Mouse (Mus musculus): ENCODE measurements around the gene Cyp1b1. TPM values are rescaled to one million over a fixed set of nuclear protein-coding genes. Genes with fewer than 3 reads are reported as not detected.

The Cyp1b1 gene
- polyA plus RNA-seq, 1 experiment from 2014 or later: 6.1 TPM

DNA sequence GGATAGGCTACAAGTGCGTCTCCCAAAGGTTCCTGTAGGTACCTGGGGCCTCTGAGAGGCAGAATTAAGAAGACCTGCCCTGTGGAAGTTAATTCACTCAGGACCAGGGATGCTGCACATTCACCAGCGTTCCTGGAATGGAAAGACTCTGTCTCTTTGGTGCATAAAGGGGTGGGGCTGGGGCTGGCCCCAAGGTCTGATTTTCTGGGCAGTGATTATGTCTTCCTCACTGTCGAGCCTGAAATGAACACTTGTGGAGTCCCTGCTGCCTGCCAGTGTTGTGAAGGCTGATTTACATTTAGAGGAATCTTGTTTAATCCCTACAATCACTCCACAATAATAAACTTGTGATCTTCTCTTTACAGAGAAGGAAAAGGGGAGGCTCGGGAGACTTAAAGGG lies 18.2 kb upstream of the Cyp1b1 start:
- Histone ChIP-seq H3K4me3 (no peak overlapping the region), H3K27me3 (ENCODE audit: insufficient read depth, poor library complexity, severe bottlenecking) (no peaks in the 10 kb centered on the region), H3K27ac (peak overlapping the region; percentile 19; the same call in 1 of the 2 replicates), H3K36me3 (no peaks in the 10 kb centered on the region), H3K9me3 (no peaks in the 10 kb centered on the region), H3K4me1 (peaks cover 40% of the 10 kb centered on the region)
- no peak for DNase-seq (ENCODE audit: low spot score)
- WGBS: 59% methylated on average over 4 of the region's 4 CpGs

DNA sequence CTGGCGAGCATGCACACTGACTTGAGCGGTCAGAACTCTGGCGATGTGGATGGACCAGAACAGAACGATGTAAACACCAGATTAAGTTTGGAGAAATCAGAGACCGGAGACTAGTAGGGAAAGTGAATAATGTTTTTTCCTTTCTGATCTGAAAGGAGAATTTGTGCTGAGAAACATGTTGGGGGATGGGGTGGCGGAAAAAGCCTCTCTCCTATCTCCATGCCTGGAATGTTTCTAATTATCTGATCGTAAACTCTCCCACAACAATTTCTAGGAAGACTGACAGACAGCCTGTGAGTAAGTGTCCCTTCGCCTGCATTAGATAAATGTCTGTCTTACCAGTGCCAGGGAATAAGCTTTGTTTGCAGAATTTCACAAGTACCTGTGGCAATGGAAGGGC lies 16.1 kb upstream of the Cyp1b1 start:
- Histone ChIP-seq H3K36me3 (no peaks in the 10 kb centered on the region), H3K27me3 (ENCODE audit: insufficient read depth, poor library complexity, severe bottlenecking) (no peaks in the 10 kb centered on the region), H3K27ac (peak overlapping the region; percentile 62), H3K4me1 (peaks cover 44% of the 10 kb centered on the region), H3K9me3 (no peaks in the 10 kb centered on the region), H3K4me3 (peak overlapping the region; percentile 32)
- no peak for DNase-seq (ENCODE audit: low spot score)
- 24% methylated on average over 8 of the region's 8 CpGs for WGBS

DNA sequence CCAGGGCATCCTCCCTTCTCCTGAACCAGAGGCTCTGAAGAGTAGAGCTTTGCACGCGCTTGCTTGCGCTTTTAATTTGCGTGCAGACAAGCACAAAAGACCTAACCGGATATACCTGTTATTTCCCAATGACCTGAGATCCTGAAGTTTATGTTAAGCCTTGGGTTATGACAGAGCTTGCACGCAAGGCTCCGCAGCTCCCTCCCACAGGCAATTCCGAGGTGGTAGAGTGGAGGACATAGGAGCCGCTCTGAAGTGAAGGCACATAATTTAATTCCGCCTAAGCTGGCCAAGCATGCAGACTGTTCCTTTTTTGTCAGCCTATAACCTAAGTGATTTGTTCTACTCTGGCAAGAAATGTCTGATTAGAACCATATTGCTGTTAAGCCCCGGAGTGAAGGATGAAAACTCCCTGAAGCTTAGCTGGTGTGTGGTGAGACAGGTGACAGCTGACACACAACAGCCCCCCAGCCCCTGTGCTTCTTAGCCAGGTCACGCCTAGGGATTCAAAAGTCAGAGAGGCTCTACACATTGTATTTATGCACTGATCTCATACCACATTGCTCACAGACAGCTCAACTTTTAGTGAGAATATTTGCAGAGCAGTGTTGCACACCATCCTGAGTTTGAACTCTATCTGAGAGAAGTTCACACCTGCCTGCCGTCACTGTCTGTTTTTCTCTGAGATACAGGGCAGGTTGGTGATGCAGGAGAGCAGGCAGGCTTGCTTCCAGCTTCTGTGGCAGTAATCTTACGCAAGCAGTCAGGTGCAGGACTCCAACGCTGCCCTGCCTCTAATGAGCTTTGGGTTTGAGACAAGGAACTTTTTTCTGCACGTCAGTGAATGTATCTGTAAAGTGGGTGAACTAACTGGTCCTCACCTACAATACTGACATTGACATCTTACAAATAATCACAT lies 14.0 kb upstream of the Cyp1b1 start:
- peak overlapping the region; percentile 46 for H3K4me3 ChIP-seq
- peaks cover 44% of the 10 kb centered on the region for H3K4me1 ChIP-seq
- 25% methylated on average over 16 of the region's 16 CpGs for WGBS
- H3K36me3 ChIP-seq: no peaks in the 10 kb centered on the region
- H3K9me3 ChIP-seq: no peaks in the 10 kb centered on the region
- H3K27ac ChIP-seq: peak overlapping the region; percentile 49
- no peak for DNase-seq (ENCODE audit: low spot score)
- H3K27me3 ChIP-seq (ENCODE audit: insufficient read depth, poor library complexity, severe bottlenecking): no peaks in the 10 kb centered on the region

DNA sequence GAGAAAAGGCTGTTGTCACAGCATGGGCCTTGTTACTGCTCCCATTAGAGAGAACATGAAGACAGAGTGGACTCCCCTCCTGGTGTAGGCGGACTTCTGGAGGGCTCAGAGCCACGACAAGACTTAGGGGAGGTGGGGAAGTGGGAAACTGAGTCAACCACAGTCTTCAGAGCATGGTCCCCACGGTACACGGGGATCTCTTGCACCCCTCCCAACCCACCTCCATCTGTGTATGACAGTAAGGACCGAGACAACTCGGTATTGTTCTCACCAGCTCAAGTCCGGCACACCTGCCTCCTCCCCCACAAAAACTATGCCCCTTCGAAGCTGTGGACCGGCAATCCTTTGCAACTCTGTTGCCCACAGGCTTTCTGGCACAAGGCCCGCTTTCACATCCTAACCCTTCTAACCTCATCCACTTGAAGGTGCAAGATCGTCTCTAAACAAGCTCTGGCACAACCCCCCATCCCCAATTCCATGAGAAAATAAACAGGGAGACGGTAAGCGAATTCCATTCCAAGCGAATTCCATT lies 13.3 kb upstream of the Cyp1b1 start:
- Histone ChIP-seq H3K4me1 (peaks cover 44% of the 10 kb centered on the region), H3K9me3 (no peaks in the 10 kb centered on the region), H3K27me3 (ENCODE audit: insufficient read depth, poor library complexity, severe bottlenecking) (no peaks in the 10 kb centered on the region), H3K27ac (peak overlapping the region; percentile 49), H3K4me3 (peak overlapping the region; percentile 46), H3K36me3 (no peaks in the 10 kb centered on the region)
- 29% methylated on average over 14 of the region's 14 CpGs for WGBS
- peak; percentile 61 for DNase-seq (ENCODE audit: low spot score)

DNA sequence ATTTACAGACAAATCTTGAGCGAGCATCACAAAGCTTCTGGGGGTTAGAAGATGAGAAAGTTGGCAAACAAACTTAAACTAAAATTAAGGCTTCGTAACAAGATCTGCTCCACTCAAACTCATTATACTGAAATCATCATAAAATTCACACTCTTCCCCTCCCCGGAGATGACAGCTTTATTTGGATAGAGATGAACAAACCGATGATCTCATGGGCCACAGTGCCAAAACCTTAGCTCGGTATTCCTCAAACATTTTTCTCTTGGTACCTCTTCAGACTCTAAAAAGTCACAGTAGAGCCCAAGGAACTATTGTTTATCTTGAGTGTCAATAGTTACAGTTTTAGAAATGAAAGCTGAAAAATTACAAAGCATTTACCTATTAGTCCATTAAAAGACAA lies 11.8 kb upstream of the Cyp1b1 start:
- Histone ChIP-seq H3K36me3 (no peaks in the 10 kb centered on the region), H3K4me1 (peaks cover 35% of the 10 kb centered on the region), H3K27me3 (ENCODE audit: insufficient read depth, poor library complexity, severe bottlenecking) (no peaks in the 10 kb centered on the region), H3K4me3 (no peak overlapping the region), H3K27ac (no peak overlapping the region), H3K9me3 (no peaks in the 10 kb centered on the region)
- 85% methylated on average over 5 of the region's 5 CpGs for WGBS
- DNase-seq (ENCODE audit: low spot score): no peak

DNA sequence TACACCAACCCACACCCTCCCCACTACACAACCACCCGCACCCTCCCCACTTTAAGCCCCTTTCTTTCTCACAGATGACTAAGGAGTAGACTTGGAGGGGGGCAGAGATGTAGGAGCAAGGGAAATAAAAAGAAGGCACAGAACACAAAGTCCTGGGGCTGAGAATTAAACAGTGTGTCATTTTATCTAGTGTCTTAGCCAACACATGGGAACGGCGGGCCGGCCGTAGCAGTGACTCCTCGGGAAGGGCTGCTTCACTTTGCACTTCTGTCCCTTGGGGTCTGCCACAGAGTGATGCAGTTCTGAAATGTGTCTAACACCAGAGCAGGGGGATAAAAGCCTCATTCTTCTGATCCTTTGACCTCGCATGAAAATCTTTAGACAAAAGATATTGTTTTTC lies 5.8 kb upstream of the Cyp1b1 start:
- WGBS: 72% methylated on average over 7 of the region's 7 CpGs
- Histone ChIP-seq H3K4me1 (peaks cover 4% of the 10 kb centered on the region; the same call in 1 of the 2 replicates), H3K4me3 (no peak overlapping the region), H3K27me3 (ENCODE audit: insufficient read depth, poor library complexity, severe bottlenecking) (peaks cover 28% of the 10 kb centered on the region), H3K36me3 (no peaks in the 10 kb centered on the region), H3K9me3 (no peaks in the 10 kb centered on the region), H3K27ac (no peak overlapping the region)
- DNase-seq (ENCODE audit: low spot score): no peak

DNA sequence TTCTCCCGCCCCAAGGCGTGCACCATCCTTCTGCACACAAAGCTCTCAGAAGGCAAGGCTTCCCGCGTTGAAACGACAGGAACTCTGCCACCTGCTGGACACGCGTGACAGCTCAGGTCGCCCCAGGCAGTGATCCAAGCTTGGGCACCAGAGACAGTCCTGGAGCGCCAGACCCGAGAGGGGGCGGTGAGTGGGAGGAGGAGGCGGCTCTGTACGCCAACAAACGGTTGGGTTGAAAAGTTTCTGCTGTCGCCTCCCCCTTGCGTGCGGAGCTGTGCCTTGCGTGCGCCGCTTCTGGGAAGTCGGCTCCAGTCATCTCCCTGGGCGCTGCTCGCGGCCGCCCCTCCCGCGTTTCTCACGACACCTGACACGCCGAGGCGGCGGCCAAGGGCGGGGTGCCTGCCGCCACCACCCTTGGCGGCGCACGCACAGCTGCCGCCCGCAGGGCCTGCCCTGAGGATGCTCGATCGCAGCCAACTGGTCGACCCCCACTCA lies 835 bp upstream of the Cyp1b1 start:
- Histone ChIP-seq H3K4me1 (peaks cover 32% of the 10 kb centered on the region), H3K4me3 (peak overlapping the region; percentile 65), H3K9me3 (no peaks in the 10 kb centered on the region), H3K27ac (peak overlapping the region; percentile 77), H3K36me3 (no peaks in the 10 kb centered on the region), H3K27me3 (ENCODE audit: insufficient read depth, poor library complexity, severe bottlenecking) (peaks cover 76% of the 10 kb centered on the region)
- DNase-seq (ENCODE audit: low spot score): peak; percentile 93
- WGBS: under 1% methylated on average over 42 of the region's 42 CpGs

DNA sequence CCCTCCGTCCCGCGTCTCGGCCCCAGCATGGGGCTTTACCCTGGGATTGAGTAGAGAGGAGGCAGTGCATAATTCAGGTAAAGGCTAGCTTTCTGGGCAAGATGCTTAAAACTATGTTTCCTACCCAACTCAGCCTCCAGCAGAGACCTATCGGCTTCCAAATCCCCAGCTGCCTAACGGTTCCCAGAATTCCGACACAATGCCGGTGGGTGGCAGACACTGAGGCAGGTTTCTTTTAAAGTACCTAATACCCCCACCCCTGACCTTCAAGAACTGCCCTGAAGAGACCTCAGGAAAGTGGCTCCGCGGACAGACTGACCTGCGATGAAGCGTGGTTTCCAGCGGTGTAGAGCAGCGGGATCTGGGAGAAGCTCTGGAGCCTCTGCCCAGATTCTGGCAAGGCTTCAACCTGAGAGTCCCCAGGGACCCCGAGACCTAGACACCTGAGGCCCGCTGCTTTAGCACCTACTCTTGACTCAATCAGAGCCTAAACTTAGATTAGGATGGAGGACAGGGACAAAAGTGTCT lies 429 bp downstream of the Cyp1b1 start:
- peak overlapping the region; percentile 73; the same call in 1 of the 2 replicates for H3K27ac ChIP-seq
- H3K27me3 ChIP-seq (ENCODE audit: insufficient read depth, poor library complexity, severe bottlenecking): peaks cover 87% of the 10 kb centered on the region

DNA sequence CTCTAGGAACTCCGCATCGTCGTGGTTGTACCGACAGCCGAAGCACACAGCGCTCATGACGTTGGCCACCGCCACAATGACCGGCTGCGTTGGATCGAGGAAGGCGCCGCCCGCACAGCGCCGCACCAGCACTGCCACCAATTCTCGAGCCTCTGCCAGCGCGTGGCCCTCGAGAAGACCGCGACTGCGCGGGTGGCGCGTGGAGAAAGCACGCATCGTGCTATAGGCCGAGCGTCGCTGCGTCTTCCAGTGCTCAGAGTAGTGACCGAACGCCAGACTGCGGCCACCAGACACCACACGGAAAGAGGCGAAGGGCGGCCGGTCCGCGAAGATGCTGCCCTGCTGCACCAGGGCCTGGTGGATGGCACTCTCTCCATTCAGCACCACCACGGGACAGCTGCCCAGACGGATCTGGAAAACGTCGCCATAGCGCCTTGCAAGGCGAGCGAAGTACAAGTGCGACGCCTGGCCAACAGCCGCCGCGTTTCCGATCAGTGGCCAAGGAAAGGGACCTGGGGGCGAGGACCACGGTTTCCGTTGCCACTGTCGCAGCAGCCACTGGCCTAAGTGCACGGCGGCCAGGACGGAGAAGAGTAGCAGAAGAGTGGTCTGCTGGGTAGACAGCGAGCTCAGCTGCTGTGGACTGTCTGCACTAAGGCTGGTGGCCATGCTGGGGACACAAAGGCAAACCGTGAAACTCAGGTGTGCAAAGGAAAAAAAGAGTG lies 1.1 kb downstream of the Cyp1b1 start:
- under 1% methylated on average over 63 of the region's 63 CpGs for WGBS

More for the DNA sequence above, 429 bp downstream of the Cyp1b1 start:
- H3K4me1 ChIP-seq: peaks cover 37% of the 10 kb centered on the region
- H3K4me3 ChIP-seq: peak overlapping the region; percentile 65
- H3K9me3 ChIP-seq: no peaks in the 10 kb centered on the region
- WGBS: under 1% methylated on average over 16 of the region's 16 CpGs
- DNase-seq (ENCODE audit: low spot score): no peak
- no peaks in the 10 kb centered on the region for H3K36me3 ChIP-seq

DNA sequence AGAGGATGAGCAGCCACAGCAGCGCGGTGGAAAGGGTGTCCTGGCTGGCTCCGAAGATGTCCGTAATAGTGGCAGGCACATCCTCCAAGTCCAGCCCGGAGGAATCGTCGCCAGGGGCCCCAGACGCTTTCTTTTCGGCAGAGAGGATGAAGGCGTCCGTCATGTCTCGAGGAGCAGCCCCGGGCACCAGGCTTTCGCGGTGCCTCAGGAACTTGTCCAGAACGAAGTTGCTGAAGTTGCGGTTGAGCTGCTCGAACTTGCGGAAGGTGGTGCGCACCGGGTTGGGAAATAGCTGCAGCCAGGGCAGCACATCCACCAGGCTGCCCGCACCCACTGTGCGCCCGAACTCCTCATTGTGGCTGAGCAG lies 1.6 kb downstream of the Cyp1b1 start:
- Histone ChIP-seq H3K36me3 (no peaks in the 10 kb centered on the region), H3K4me3 (peak overlapping the region; percentile 65), H3K27ac (peak overlapping the region; percentile 33; the same call in 1 of the 2 replicates), H3K27me3 (ENCODE audit: insufficient read depth, poor library complexity, severe bottlenecking) (peaks cover 82% of the 10 kb centered on the region), H3K9me3 (no peaks in the 10 kb centered on the region), H3K4me1 (peaks cover 37% of the 10 kb centered on the region)
- DNase-seq (ENCODE audit: low spot score): no peak
- WGBS: under 1% methylated on average over 24 of the region's 24 CpGs

More for the DNA sequence above, 1.1 kb downstream of the Cyp1b1 start:
- peak; percentile 79 for DNase-seq (ENCODE audit: low spot score)
- peaks cover 88% of the 10 kb centered on the region for H3K27me3 ChIP-seq (ENCODE audit: insufficient read depth, poor library complexity, severe bottlenecking)
- peaks cover 37% of the 10 kb centered on the region for H3K4me1 ChIP-seq
- no peaks in the 10 kb centered on the region for H3K9me3 ChIP-seq
- peak overlapping the region; percentile 65 for H3K4me3 ChIP-seq
- peak overlapping the region; percentile 33; the same call in 1 of the 2 replicates for H3K27ac ChIP-seq
- no peaks in the 10 kb centered on the region for H3K36me3 ChIP-seq

DNA sequence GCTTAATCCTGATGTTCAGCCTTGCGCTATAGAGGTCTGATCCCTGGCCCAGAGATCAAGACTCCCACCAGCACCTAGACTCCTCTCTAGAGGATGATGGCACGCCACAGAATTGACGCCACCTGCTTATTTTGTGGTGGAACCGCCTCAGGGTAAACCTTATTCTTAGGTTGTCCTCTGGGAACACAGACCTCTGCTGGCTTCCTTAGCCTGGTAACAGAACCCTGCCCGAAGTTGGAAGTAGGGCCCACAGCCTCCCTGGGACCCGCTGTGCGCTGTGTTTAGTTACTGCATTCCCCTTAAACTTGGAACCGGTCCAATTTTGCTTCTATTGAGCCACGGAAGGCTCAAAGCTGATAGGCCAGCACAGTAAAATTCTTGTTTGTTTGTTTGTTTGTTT lies 2.3 kb downstream of the Cyp1b1 start:
- Histone ChIP-seq H3K4me1 (peaks cover 37% of the 10 kb centered on the region), H3K27ac (no peak overlapping the region), H3K4me3 (peak overlapping the region; percentile 22; the same call in 1 of the 2 replicates), H3K36me3 (no peaks in the 10 kb centered on the region), H3K27me3 (ENCODE audit: insufficient read depth, poor library complexity, severe bottlenecking) (peaks cover 76% of the 10 kb centered on the region), H3K9me3 (no peaks in the 10 kb centered on the region)
- WGBS: 5% methylated on average over 9 of the region's 9 CpGs
- no peak for DNase-seq (ENCODE audit: low spot score)

DNA sequence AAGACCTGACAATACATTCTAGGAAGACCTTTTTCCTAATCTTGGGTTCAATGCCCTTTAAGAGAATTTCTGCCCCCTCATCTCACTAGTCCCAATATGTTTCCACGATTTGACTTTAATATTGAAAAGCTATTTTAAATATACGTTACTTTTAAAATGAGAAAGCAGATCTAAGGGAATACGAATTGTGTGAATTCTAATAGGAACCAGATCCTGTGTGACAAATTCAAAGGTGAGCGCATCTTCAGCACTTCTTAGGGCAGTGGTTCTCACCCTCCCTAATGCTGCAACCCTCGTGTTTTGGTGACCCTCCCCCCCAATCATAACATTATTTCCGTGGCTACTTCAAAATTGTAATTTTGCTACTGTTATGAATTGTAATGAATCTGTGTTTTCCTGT lies 2.9 kb downstream of the Cyp1b1 start:
- Histone ChIP-seq H3K36me3 (no peaks in the 10 kb centered on the region), H3K27ac (no peak overlapping the region), H3K9me3 (no peaks in the 10 kb centered on the region), H3K4me3 (no peak overlapping the region), H3K27me3 (ENCODE audit: insufficient read depth, poor library complexity, severe bottlenecking) (peaks cover 70% of the 10 kb centered on the region), H3K4me1 (peaks cover 37% of the 10 kb centered on the region)
- DNase-seq (ENCODE audit: low spot score): no peak
- 16% methylated on average over 6 of the region's 6 CpGs for WGBS

Data from heart, embryonic 10.5 days (tissue).